Mouse (Mus musculus) gastrocnemius, adult 2 months (tissue): ENCODE data around the gene Rchy1. TPM values are rescaled to one million over a fixed set of nuclear protein-coding genes. Genes with fewer than 3 reads are reported as not detected.
"Not testable (repeated sequence)": the region's sequence is repeated elsewhere in the genome, so short reads cannot be mapped to it uniquely, and the experiment has no call there.

Source experiments
- DNase-seq: peaks from one replicate; pipeline ENCODE4 v3.0.0; 2022
- H3K27ac ChIP-seq: fragments of 200-600 bp; 2 replicates; pipeline ENCODE4 v1.8.1; 2022; ENCODE audit warnings: mild to moderate bottlenecking
- H3K4me3 ChIP-seq: fragments of 200-600 bp; 2 replicates; pipeline ENCODE4 v1.8.1; 2022; ENCODE audit warnings: mild to moderate bottlenecking, moderate library complexity
- CTCF ChIP-seq: fragments of 200-600 bp; IDR thresholded peaks from 2 replicates; pipeline ENCODE4 v1.8.1; 2022; ENCODE audit warnings: antibody characterized with exemption, mild to moderate bottlenecking, moderate library complexity
- intact Hi-C: fragments of 180-260 bp; cut with DNase I; formaldehyde crosslinking; loops from one replicate; pipeline ENCODE4 v1.15.1; 2025
- total RNA-seq, 2 experiments: library from RNA; stranded (reverse); gene quantifications; 2 replicates each; pipeline ENCODE4 v1.2.3; 2021

Gene Rchy1
- total RNA-seq, 2 experiments from 2014 or later: 28.2 to 31.2 TPM

GRCm38 (mm10) chr5:91951404-91951803 lies 11.5 kb downstream of the Rchy1 start:
- intact Hi-C loops: loop anchor here (2.0 to 5.0 kb wide), 2 partner anchors 435 to 484 kb away; partner anchors contain the start of gene Parm1
- H3K27ac ChIP-seq: no peak overlapping the region
- DNase-seq: no peak
- peak; percentile 65 for TF ChIP-seq CTCF
- no peak overlapping the region for H3K4me3 ChIP-seq

GRCm38 (mm10) chr5:91949441-91949840 lies 13.4 kb downstream of the Rchy1 start:
- H3K4me3 ChIP-seq: no peak overlapping the region
- no peak for TF ChIP-seq CTCF
- intact Hi-C loops: no loop called here
- no peak for DNase-seq
- no peak overlapping the region for H3K27ac ChIP-seq

GRCm38 (mm10) chr5:91947008-91947407 lies 15.9 kb downstream of the Rchy1 start:
- no peak for TF ChIP-seq CTCF

GRCm38 (mm10) chr5:91945609-91946008 lies 17.3 kb downstream of the Rchy1 start:
- intact Hi-C loops: not testable (repeated sequence)

More at GRCm38 (mm10) chr5:91947008-91947407, 15.9 kb downstream of the Rchy1 start:
- H3K27ac ChIP-seq: no peak overlapping the region
- intact Hi-C loops: no loop called here
- no peak for DNase-seq
- H3K4me3 ChIP-seq: no peak overlapping the region

GRCm38 (mm10) chr5:91913231-91913630 lies 49.6 kb downstream of the Rchy1 start:
- no peak for TF ChIP-seq CTCF
- Histone ChIP-seq H3K27ac (no peak overlapping the region), H3K4me3 (no peak overlapping the region)
- intact Hi-C loops: no loop called here
- DNase-seq: no peak

More at GRCm38 (mm10) chr5:91945609-91946008, 17.3 kb downstream of the Rchy1 start:
- DNase-seq, H3K4me3 ChIP-seq, H3K27ac ChIP-seq: not testable (repeated sequence)

GRCm38 (mm10) chr5:91911384-91912106 lies 51.3 kb downstream of the Rchy1 start:
- DNase-seq: no peak
- no peak overlapping the region for H3K4me3 ChIP-seq
- no peak for TF ChIP-seq CTCF
- intact Hi-C loops: no loop called here
- H3K27ac ChIP-seq: no peak overlapping the region

- DNase-seq: no peak
- TF ChIP-seq CTCF: no peak
- intact Hi-C loops: no loop called here
- H3K27ac ChIP-seq: no peak overlapping the region
- H3K4me3 ChIP-seq: no peak overlapping the region
Observed at GRCm38 (mm10) chr5:91910616-91911015, 52.3 kb downstream of the Rchy1 start.

- Histone ChIP-seq H3K4me3 (no peak overlapping the region), H3K27ac (no peak overlapping the region)
- peak; percentile 65 for DNase-seq
- intact Hi-C loops: no loop called here
- no peak for TF ChIP-seq CTCF
Observed at GRCm38 (mm10) chr5:91909010-91909620, 53.8 kb downstream of the Rchy1 start.

Other genes starting within 250 kb of the Rchy1 start
- not detected for gene Odaph, start 24.4 kb upstream of the Rchy1 start, total RNA-seq
- gene Cdkl2, start 80.8 kb upstream of the Rchy1 start, total RNA-seq: 1 to 10 TPM; 3.9 to 5.1 TPM
- gene G3bp2, start 120.7 kb upstream of the Rchy1 start, total RNA-seq: 10 to 100 TPM; 49.1 to 73.5 TPM
- gene Uso1, start 174.9 kb upstream of the Rchy1 start, total RNA-seq: 10 to 100 TPM; 63.2 to 72.3 TPM